Mouse (Mus musculus) Muller cell, postnatal 12 days (primary cell): Measurements from ENCODE around the gene Ccnd2.

Source experiments
- DNase-seq: peaks from one replicate; pipeline ENCODE4 v3.0.0-alpha.2; 2015; ENCODE audit errors: inconsistent ontology term

Gene Ccnd2

DNA sequence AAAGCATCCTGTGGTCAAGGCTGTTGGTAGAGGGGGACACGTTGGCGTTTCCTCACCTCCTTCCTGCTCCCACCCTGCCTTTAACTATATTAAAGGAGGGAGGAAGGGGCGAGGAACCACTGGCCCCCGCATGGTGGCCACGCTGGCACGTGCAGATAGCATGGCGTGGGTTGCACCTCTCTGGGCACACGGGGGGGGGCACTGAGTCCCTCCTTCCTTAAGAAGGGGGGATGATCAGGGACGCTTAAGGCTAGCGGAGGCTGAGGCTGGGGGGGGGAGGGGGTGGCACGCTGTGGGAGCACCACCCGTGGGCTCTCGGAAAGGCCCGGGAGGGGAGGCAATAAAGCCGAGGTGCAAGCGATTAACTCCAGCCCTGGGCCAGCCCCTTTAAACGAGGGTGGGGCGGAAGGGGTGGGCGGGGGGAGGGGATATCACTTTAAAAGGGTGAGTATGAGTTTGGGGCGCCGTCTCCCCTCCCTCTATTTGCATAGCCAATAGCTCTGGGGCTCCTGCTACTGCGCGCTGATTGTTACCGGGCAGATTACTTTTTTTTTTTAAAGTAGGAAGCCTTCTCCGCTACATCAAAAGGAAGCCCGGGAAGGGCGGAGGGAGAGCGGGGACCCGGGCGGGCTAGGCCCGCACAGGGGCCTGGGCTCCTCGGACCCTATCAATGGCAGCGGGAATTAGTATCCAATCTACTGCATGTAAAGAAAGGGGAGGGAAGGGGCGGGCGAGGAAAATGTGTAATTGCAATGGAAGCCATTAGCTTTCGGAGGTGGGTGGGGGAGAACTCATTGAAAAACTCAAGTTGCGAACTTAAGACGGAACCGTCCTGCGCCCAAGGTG, at the start of gene Ccnd2:
TSS of gene Ccnd2 (minus strand) at position 88 of the 846 bp plus-strand sequence.
- DNase-seq, result peak; percentile 87

DNA sequence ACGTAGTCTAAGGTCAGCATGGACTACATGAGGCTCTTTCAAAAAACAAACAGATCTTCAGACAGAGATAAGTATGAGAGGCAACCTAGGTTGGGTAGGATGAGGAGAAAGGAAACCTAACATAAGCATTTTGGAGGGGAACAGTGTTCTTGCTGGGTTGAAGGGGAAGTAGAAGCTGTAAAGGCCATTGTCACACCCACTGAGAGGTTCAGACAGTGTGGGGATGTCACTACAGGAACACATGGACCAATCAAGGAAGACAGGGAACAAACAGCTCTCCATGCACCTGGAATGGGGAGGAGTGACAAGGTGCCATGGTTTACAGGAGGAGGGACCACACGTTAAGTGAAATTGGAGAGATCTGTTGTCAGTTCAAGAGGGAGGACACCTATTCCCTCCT, 45.0 kb upstream of the Ccnd2 start:
- no peak for DNase-seq

- DNase-seq, result peak; percentile 4
Measured at GRCm38 (mm10) chr6:127181296-127181695, 29.3 kb upstream of the Ccnd2 start.

GRCm38 (mm10) chr6:127179056-127179759, 27.2 kb upstream of the Ccnd2 start:
- no peak for DNase-seq

DNA sequence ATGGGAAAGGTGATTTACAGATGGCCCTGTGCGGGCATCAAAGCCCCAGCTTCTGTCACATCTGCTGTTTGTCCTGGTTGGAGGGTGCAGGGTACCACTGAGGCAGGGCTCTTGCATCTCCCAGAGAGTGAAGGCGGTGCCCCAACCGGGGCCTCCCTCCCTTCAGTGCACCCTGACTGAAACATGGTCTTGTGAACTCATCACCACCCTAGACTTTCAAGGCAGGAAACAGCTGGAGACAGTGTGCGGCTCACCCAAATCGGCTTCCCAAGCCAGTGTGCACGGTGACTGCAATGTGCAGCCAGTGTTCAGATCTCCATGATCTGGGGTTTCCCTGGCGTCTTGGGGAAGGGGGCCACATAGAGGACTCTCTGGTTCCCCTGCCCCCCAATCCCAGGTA, 26.0 kb upstream of the Ccnd2 start:
- no peak for DNase-seq

GRCm38 (mm10) chr6:127177441-127177840, 25.4 kb upstream of the Ccnd2 start:
- DNase-seq, result no peak

DNA sequence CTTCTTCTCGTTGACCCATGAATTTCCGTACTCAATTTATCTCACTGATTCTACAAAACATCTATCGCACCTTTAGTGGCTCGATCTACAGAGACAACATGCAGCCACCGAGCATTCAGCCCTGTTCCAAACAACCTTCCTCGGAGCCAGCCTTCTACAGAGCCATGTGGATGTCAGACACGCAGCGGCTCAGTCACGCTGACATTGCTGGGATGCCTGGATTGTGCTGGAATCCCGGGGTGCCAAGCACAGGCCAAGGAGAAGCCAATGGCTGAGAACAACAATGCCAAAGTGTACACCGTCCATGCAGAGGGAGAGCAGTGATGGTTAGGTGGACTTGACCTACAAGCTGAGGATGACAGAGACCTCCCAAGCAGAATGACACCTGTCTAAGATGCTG, 20.5 kb upstream of the Ccnd2 start:
- DNase-seq, result no peak

DNA sequence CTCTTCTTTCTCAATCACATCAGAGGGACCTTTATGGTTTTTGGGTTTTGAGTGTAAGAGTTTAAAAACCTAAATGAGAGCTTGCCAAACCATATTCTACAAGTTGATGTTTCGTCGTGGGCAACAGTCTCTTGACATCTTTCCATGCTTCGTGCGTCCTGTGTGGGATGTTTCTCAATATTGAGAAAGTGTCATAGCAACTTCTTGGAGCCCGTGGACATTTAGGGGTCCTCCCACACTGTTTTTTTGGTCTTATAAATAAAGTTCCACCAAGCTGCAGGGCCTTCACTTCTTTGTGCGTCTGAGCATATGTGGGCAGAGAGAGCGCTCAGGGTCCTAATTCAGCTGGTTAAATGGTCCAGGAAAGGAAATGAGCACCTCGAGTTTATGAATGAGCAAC, 18.7 kb upstream of the Ccnd2 start:
- no peak for DNase-seq

- no peak for DNase-seq
Measured at GRCm38 (mm10) chr6:127165663-127166062, 13.7 kb upstream of the Ccnd2 start.

DNA sequence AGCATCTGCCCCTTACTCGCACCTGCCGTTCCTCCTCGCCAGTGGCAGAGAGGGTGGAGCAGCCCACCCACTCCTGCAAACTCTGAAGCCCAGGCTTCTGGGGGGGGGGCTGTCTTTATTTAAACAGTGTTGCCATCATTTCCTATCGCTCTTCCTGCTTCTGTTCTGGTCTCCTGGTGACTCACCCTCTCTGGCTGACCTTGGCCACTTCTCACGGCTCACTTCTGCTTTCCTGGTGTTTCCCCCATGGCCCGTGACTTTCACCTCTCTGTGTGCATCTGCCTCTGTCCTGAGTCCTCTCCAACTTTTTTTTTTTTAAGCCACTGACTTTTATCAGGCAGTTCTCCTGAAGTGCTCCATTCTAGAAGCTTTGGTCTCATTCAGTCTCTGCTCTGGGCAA, 10.8 kb upstream of the Ccnd2 start:
- no peak for DNase-seq

- DNase-seq, result no peak
Measured at GRCm38 (mm10) chr6:127157321-127157720, 5.3 kb upstream of the Ccnd2 start.

- DNase-seq, result peak; percentile 43
Measured at GRCm38 (mm10) chr6:127155468-127155867, 3.5 kb upstream of the Ccnd2 start.

DNA sequence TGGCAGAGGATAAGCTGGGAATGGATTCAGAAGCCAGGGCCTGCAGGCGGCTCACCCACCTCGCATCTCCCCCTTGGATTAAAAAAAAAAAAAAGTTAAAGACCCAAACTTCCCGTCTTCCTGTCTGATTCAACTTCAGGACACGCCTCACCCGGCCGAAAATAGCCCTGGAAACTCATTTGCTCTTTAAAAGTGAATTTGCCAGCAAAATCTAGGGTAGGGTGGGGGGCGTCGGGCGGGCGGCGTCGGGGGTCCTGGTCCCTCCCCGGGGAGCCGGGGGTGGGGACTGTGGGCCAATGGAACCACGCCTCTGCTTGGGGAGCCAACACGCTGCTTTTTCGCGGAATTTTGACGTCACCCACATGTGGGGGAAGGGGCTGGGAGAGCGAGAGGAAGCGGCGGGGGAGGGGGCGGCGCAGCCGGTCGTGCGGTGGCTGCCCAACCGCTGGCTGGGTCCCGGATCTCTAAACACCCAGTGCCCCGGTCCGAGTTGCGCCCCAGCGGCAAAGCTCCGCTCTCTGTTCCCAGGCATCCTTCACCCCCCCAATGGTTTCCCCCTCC, 2.8 kb upstream of the Ccnd2 start:
- DNase-seq, result peak; percentile 70

GRCm38 (mm10) chr6:127153972-127154707, 2.1 kb upstream of the Ccnd2 start:
- DNase-seq, result no peak

- DNase-seq, result peak; percentile 56
Measured at GRCm38 (mm10) chr6:127153296-127153800, 1.4 kb upstream of the Ccnd2 start.

DNA sequence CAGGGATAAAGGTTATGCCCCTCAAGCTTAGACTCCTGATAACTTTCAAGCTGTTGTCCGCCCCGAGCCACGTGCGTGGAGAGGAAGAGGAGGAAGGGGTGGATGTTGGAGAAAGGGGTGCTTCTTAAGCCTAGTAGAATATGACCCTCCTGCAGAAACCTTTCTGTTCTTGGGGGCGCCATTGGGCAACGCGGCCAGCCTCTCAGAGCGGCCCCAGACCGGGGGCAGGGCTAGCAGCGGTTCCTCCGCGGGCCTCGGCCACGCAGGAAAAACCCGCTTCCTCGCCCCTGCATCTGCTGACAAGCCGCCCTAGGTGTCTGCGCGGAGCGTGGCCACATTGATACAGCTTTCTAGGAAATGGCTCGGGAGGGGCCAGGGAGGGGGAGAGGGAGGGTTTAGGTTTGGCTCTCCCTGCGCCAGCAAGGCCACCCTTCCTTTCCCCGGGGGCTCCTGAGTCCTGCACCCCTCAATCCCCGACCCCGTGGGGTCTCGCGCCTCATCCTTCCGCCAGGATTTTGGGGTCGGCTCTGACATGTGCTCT, 358 bp downstream of the Ccnd2 start:
- peak; percentile 68 for DNase-seq

DNA sequence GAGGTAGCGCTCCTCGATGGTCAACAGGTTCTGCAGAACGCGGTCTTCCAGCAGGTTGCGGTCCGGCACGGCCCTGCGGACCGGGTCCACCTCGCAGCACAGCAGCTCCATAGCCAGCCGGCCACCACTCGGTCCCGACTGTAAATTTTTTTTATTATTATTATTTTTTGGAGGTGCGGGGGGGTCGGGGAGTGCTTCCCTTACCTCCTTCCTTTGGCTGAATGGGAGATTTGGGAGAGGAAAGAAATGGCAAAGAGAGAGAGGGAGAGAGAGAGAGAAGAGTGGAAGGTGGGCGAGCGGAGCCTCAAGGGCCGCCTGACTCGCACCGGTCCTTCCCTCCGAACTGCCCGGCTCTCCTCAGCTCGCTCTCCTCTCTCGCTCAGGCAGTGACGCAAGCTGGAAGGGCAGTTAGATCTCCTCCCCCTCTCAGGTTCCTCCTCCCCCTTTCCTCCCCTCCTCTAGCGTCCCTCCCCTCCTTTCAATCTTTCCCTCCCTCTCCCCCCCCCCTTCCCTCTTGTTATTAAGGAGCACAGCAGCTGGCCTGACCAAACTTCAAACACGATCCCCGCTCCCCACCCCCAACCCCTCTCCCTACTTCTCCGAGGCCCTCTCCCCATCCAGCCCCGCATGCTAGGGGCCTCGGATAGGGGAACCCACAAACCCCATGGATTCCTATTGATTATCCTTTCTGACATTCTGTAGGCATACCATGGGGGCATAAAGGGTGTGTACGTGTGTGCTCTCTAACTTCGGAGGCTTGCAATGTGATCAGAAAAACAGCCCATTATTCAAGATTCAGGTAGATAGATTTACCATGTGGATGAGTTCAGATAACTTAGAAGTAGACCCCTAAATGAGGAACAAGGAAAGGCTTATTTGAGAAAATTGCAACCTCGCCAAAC, 1.1 kb downstream of the Ccnd2 start:
- DNase-seq, result peak; percentile 93

GRCm38 (mm10) chr6:127149944-127150662, 1.9 kb downstream of the Ccnd2 start:
- peak; percentile 48 for DNase-seq

DNA sequence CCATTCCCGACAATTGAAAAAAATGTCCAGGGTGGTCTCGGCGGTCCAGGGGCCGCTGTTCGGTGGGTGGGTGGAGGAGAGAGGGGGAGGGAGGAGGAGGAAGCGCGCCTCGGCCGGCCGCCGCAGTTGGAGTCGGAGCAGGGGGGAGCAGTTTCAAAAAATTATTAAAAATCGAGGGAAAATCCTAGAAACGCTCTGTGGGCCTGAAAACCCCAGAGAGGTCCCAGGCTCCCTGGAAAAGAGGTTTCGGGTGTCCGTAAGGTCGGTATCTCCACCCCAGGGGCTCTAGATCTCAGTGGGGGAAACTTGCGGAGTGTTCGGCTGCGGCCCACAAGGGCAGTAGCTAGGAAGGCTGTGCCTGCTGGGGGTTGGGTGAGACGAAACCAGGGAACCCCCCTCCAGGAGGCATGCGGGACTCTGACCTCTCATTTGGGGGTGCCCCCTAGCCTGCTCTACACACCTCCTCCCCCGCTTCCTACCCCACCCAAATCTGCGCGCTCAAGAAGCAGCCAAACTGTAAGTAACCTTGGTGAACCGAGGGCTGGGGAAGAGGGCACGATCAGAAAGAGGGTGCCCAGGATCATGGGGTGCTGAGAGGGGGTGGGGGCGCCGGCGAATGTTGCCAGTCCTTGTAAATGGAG, 2.6 kb downstream of the Ccnd2 start:
- DNase-seq, result peak; percentile 52
